Mouse (Mus musculus): ENCODE data around the gene Lyl1. TPM values are rescaled to one million over a fixed set of nuclear protein-coding genes. Genes with fewer than 3 reads are reported as not detected.
A peak's percentile ranks its signal among the peaks of the same experiment; 100 is the strongest.

Lyl1 gene
- polyA plus RNA-seq, 1 experiment from 2014 or later = 4.3 TPM

DNA sequence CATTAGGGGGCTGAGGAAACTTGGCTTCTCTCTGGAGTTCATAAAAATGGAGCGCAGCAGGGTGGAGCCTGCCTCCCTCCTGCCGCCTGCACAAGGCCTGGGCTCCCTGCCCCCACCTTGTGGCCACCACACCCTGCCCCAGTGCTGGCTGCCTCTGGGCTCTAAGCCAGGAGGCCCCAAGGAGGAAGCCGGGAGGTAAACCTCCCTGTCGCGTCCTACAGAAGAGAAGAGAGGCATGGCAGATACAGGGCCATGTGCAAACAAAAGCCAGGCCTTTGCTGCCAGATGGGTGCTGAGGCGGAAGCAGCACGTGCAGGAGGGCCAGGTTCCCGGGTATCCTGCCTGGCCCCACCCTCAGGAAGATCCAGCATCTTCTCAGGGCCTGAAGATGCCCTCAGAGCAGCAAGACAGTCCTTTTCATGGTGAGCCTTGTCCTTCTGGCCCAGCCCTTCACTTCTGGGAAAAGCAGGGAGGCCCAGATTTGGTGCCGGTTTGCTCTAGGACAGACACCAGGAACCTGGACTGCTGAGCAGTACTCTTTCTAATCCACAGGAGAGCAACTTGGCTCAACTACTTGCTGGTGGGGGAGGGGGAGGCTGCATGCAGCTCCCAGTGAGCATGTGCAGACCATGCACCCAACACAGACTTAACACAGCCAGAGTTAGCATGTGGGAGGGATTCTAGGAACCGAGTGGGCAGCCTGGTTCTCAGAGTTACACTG, 21.8 kb downstream of the Lyl1 start, which contains the start of gene G430095P16Rik:
TSS of gene G430095P16Rik (plus strand) at position 158 of the 721 bp plus-strand sequence.
- Histone ChIP-seq H3K4me1 (peaks cover 58% of the 10 kb centered on the region), H3K27ac (replicated peaks) (peak within 1 kb of the TSS; percentile 91), H3K4me3 (peak within 1 kb of the TSS; percentile 41), H3K9me3 (no peaks in the 10 kb centered on the region), H3K27me3 (replicated peaks; ENCODE audit: low read depth, poor library complexity, severe bottlenecking) (peaks cover 100% of the 10 kb centered on the region), H3K36me3 (replicated peaks) (no peaks in the 10 kb centered on the region)
- peak; percentile 77 for DNase-seq (ENCODE audit: low spot score)
- whole genome bisulfite sequencing = 16% methylated on average over 10 of the region's 10 CpGs

DNA sequence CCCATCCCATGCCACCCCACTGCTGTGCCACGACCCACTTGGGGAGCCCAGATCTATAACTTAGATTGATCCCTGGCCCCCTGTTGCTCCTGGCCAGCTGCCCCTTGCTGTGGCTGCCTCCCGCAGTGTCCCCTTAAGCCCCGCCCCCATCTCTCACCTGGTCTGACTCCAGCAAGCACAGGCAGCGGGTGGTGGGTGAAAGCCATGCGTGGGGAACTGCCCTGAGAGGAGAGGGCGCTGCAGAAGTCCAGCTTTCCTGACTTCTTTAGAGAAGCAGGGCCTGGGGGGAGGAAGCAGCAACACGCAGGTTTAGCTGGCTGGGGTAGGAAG, 22.3 kb downstream of the Lyl1 start:
- no peaks in the 10 kb centered on the region for H3K9me3 ChIP-seq
- DNase-seq (ENCODE audit: low spot score) = no peak
- peak overlapping the region; percentile 91 for H3K27ac ChIP-seq (replicated peaks)
- peak overlapping the region; percentile 41 for H3K4me3 ChIP-seq
- no peaks in the 10 kb centered on the region for H3K36me3 ChIP-seq (replicated peaks)
- peaks cover 100% of the 10 kb centered on the region for H3K27me3 ChIP-seq (replicated peaks; ENCODE audit: low read depth, poor library complexity, severe bottlenecking)
- 21% methylated on average over 7 of the region's 7 CpGs for WGBS
- H3K4me1 ChIP-seq = peaks cover 61% of the 10 kb centered on the region

DNA sequence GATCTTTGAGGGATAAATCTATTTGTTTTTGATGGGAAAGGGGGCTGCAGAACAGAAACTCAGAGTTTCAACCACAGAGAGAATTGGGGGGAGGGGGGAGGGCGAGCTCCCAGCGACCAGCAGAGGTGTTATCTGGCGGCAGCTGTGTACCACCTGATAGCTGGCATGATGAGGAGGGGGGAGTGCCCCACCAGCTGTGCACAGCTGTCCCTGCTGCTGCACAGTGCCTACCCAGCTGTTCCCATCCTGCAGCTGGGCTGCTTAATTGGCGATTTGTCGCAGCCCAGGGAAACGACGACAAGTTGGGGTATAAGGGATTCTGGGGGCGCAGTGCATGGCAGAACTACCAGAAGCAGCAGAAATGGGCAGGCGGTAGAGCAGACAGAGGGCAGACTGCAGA, 23.4 kb downstream of the Lyl1 start:
- no peaks in the 10 kb centered on the region for H3K9me3 ChIP-seq
- no peaks in the 10 kb centered on the region for H3K36me3 ChIP-seq (replicated peaks)
- peak overlapping the region; percentile 41; the same call in 1 of the 2 replicates for H3K4me3 ChIP-seq
- peak overlapping the region; percentile 91 for H3K27ac ChIP-seq (replicated peaks)
- H3K27me3 ChIP-seq (replicated peaks; ENCODE audit: low read depth, poor library complexity, severe bottlenecking) = peaks cover 100% of the 10 kb centered on the region
- DNase-seq (ENCODE audit: low spot score) = no peak
- peaks cover 60% of the 10 kb centered on the region for H3K4me1 ChIP-seq
- WGBS = 52% methylated on average over 9 of the region's 9 CpGs

DNA sequence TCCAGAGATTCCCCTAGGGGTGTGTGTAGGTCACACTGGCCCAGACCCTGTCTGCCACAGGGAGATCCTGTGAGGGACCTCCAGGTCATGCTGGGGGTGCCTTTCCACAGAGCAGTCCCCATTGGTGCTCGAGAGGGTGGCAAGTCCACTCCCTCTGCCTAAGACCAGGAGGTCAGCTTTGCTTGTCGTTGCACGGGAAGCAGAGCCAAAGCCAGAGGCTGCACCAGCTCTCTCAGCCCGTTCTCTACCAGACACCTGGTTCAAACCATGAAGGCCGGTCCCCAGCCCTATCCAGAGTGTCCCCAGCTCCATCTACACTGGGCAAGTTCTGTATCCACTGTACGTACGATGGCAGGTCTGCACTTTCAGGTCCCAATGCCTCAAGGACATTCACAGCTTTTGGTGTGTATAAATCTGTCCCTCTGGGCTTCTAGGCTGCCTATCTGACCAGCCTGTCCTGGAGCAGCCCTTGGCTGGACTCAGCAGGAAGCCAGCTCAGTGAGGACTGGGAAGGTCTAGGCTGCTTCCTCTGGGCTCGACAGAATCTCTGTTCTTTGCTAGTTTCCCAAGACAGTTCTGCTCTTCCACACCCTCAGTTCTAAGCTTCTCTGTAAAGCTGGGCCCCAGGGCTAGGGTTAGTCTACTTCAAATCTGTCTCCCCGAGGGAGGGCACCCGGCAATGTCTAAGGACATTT, 24.1 kb downstream of the Lyl1 start:
- Histone ChIP-seq H3K9me3 (no peaks in the 10 kb centered on the region), H3K4me1 (peaks cover 63% of the 10 kb centered on the region), H3K4me3 (peak overlapping the region; percentile 2; the same call in 1 of the 2 replicates), H3K36me3 (replicated peaks) (no peaks in the 10 kb centered on the region), H3K27me3 (replicated peaks; ENCODE audit: low read depth, poor library complexity, severe bottlenecking) (peaks cover 100% of the 10 kb centered on the region), H3K27ac (replicated peaks) (peak overlapping the region; percentile 91)
- no peak for DNase-seq (ENCODE audit: low spot score)
- WGBS = 56% methylated on average over 10 of the region's 10 CpGs

DNA sequence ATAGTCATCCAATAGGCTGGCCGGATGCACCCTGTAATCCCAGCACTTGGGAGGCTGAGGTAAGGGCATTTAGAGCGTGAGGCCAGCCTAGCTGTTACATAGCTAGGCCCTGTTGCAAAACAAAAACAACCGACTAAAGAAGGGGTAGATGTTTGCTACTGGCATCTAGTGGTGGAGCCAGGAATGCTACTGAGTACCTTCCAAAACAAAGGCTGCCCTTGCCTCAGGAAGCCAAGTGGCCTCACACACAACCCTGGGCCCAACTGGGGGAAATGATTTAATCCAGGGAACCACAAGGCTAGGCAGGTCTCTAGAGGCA, 24.6 kb downstream of the Lyl1 start:
- no peaks in the 10 kb centered on the region for H3K36me3 ChIP-seq (replicated peaks)
- WGBS = 14% methylated on average over 3 of the region's 3 CpGs
- H3K4me1 ChIP-seq = peaks cover 68% of the 10 kb centered on the region
- no peak for DNase-seq (ENCODE audit: low spot score)
- peak overlapping the region; percentile 25 for H3K27ac ChIP-seq (replicated peaks)
- H3K27me3 ChIP-seq (replicated peaks; ENCODE audit: low read depth, poor library complexity, severe bottlenecking) = peaks cover 100% of the 10 kb centered on the region
- no peaks in the 10 kb centered on the region for H3K9me3 ChIP-seq
- H3K4me3 ChIP-seq = no peak overlapping the region

DNA sequence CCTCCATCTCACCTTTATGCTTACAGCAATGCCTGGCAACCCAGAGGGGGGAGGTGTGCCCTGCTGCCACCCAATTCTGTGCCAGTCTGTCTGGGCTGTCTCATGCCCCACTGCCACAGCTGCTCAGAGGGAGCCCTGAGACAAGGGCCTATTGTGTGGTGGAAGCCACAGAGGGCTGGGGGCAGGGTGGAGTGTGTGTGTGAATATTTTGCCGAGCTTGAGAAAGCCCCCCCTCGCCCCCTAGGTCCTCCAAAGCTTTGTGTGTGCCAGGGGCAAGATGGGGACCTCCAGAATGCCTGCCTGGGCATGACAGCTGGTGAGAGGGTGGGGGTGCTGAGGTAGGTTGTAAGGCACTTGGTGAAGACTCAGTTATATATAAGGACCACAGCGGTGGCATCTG, 27.2 kb downstream of the Lyl1 start:
- Histone ChIP-seq H3K9me3 (no peaks in the 10 kb centered on the region), H3K4me3 (no peak overlapping the region), H3K27me3 (replicated peaks; ENCODE audit: low read depth, poor library complexity, severe bottlenecking) (peaks cover 100% of the 10 kb centered on the region), H3K27ac (replicated peaks) (no peak overlapping the region; the same call in 1 of the 2 replicates), H3K4me1 (peaks cover 70% of the 10 kb centered on the region), H3K36me3 (replicated peaks) (no peaks in the 10 kb centered on the region)
- 64% methylated on average over 3 of the region's 3 CpGs for whole genome bisulfite sequencing
- DNase-seq (ENCODE audit: low spot score) = no peak

DNA sequence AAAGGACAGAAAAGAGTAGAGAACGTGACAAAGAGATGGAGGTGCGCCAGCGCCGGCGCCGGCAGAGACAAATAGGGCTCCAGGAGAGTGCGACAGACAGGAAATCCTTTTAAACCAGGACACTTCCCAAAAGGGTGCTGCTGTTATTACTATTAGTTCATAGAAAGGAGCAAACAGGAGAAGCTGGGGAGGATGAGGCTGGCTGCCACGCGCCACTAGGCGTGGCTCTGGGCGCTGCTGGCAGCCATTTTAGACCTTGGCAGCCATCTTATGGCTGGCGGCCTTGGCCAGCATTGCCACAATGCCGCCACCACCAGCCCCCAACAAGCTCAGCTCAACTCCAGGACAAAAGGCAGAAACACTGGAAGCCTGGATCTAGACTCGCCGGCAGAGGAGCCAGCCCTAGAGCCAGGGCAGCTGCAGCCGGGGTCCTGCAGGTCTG, 28.7 kb downstream of the Lyl1 start:
- DNase-seq (ENCODE audit: low spot score) = no peak
- 92% methylated on average over 16 of the region's 16 CpGs for WGBS
- Histone ChIP-seq H3K9me3 (no peaks in the 10 kb centered on the region), H3K4me1 (peaks cover 62% of the 10 kb centered on the region), H3K36me3 (replicated peaks) (no peaks in the 10 kb centered on the region), H3K4me3 (no peak overlapping the region), H3K27ac (replicated peaks) (peak overlapping the region; percentile 79), H3K27me3 (replicated peaks; ENCODE audit: low read depth, poor library complexity, severe bottlenecking) (peaks cover 100% of the 10 kb centered on the region)

DNA sequence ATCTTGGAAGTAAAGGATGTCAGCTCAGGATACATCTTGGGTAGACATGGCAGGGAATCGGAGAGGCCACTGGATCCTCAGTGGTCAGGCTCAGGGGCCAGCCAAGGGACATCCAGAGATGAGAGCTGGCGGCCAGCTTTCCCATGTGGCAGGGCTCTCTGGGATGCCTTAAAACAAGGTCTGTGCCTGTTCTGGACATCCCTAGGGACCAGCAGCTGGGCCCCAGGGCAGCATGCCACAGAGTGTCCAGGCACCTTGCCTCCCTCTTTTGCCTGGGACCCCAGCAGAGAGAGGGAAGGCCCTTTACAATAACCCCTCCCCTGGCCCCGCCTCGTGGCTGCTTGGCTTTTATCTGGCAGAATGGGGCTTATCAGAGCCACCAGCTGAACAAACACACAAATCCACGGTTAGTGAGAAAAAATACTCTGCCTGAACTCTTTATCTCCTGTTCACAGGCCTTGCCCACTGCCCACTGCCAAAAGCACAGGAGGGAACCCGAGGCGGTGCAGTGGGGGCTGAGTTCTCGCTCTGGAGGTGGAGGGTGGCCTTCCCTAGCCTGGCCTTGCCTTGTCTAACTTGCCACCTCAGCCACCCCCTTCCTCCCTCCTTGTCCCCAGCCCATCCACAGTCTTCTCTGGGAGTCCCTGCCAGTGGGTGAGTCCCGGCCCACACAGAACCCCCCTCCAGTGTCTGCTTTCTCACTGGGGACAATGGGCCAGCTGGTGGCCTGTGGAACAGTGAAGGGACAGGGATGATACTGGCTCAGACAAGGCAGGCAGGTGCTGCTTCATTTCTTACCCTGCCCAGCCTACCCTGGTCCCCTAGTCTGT, 29.5 kb downstream of the Lyl1 start:
- peaks cover 100% of the 10 kb centered on the region for H3K27me3 ChIP-seq (replicated peaks; ENCODE audit: low read depth, poor library complexity, severe bottlenecking)
- no peak overlapping the region for H3K4me3 ChIP-seq
- peaks cover 62% of the 10 kb centered on the region for H3K4me1 ChIP-seq
- no peaks in the 10 kb centered on the region for H3K9me3 ChIP-seq
- DNase-seq (ENCODE audit: low spot score) = no peak
- H3K27ac ChIP-seq (replicated peaks) = peak overlapping the region; percentile 79
- H3K36me3 ChIP-seq (replicated peaks) = no peaks in the 10 kb centered on the region
- WGBS = 44% methylated on average over 9 of the region's 9 CpGs

DNA sequence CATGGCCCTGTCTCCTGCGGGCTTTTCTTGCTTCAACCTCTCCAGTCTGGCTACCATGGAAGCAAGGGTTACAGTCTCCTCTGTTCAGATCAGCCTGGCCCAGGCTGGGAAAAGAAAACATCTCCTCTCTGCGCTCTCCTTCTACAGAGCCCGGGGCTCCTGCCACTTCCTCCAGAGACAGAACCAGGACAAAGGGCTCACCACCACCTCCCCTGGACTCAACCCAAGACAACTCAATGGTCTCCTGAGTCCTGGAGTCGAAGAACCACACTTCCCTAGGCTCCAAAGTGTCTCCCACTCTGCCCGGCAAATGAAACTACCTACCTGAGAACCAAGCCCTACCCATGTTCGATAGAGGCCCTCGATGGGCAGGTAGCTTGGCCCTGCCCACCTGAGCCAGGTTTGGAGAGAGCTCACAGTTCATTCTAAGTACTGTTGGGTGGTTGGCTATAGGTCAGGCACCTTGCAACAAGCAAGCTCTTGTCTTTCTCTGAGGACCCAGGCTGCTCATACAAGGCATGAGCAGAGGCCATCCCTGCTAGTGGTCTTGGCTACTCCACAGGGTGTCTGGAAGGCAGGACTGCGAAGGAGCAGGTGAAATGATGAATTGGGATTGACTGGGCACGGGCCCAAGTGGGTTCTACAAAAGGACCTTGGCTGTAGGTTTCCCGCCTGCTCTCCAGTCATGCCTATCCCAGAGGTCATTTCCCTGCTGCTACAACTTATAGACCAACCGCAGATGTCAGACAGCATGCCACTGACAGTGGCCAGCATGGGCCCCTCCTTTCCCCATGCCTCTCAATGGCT, 30.3 kb downstream of the Lyl1 start:
- Histone ChIP-seq H3K9me3 (no peaks in the 10 kb centered on the region), H3K27me3 (replicated peaks; ENCODE audit: low read depth, poor library complexity, severe bottlenecking) (peaks cover 100% of the 10 kb centered on the region), H3K4me1 (peaks cover 64% of the 10 kb centered on the region), H3K4me3 (no peak overlapping the region), H3K36me3 (replicated peaks) (no peaks in the 10 kb centered on the region), H3K27ac (replicated peaks) (peak overlapping the region; percentile 79)
- 69% methylated on average over 11 of the region's 11 CpGs for WGBS
- no peak for DNase-seq (ENCODE audit: low spot score)

DNA sequence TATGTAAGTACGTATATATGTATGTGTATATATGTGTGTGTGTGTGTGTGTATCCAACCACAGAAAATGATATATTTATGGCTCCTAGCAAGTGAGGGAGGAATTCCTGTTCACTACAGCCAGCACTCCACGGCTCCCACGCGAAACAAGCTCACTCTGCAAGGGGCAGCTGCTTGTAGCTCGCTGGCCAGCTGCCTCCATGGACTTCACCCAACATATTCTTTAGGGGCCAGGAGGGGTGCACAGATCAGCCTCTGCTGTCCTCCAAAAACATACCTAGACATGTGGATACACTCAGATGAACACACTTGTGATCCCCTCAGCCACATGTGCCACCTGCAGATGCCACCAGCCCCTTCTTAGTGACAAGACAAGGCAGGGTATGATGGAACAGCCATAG, 31.3 kb downstream of the Lyl1 start:
- H3K27me3 ChIP-seq (replicated peaks; ENCODE audit: low read depth, poor library complexity, severe bottlenecking) = peaks cover 100% of the 10 kb centered on the region
- WGBS = 76% methylated on average over 5 of the region's 5 CpGs
- H3K4me1 ChIP-seq = peaks cover 67% of the 10 kb centered on the region
- no peak for DNase-seq (ENCODE audit: low spot score)
- peak overlapping the region; percentile 79 for H3K27ac ChIP-seq (replicated peaks)
- no peaks in the 10 kb centered on the region for H3K9me3 ChIP-seq
- 0 out of 2 replicates have a peak overlapping the region, but pooled peaks have one; percentile 26 for H3K4me3 ChIP-seq
- H3K36me3 ChIP-seq (replicated peaks) = no peaks in the 10 kb centered on the region

DNA sequence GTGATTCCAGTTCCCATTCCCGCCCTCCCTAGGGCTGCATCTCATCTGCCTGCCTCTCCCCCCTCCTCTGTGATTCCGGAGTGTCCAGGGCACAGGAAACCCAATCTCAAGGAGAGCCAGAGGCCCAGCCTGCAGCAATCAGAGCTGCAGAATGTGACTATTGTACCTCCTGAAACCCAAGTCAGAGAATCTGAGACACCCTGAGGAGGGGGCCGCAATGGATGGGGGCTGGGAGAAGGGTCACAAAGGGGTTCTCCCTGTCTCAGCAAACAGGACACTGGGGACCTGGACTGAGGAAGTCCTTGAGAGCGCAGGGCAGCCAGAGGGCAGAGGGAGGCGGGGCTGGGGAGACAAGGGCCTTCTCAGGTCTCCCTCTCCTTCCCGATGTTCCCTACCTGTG, 31.7 kb downstream of the Lyl1 start:
- WGBS = 22% methylated on average over 6 of the region's 6 CpGs
- peak overlapping the region; percentile 79 for H3K27ac ChIP-seq (replicated peaks)

DNA sequence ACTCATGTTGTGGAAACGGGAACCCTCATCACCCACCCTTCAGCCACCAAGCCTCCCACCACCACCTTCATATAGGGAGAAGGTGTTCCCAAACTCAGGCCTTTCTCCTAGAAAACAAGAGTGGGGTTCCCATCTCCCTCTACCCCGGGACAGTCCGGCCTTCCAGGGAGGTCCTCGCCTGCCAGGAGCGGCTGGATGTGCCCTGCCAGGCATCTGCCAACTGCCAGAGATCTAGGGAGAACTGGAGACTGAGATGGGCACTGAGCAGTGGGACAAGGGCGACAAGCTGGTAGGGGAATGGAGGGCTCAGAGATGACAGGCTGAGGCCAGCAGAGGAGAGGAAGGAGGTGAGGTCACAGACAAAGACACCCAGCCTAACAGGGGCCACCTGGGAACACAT, 32.7 kb downstream of the Lyl1 start:
- Histone ChIP-seq H3K36me3 (replicated peaks) (no peaks in the 10 kb centered on the region), H3K9me3 (no peaks in the 10 kb centered on the region), H3K27ac (replicated peaks) (peak overlapping the region; percentile 22; the same call in 1 of the 2 replicates), H3K27me3 (replicated peaks; ENCODE audit: low read depth, poor library complexity, severe bottlenecking) (peaks cover 100% of the 10 kb centered on the region), H3K4me3 (no peak overlapping the region), H3K4me1 (peaks cover 77% of the 10 kb centered on the region)
- no peak for DNase-seq (ENCODE audit: low spot score)
- 88% methylated on average over 6 of the region's 6 CpGs for WGBS

More for the DNA sequence above, 31.7 kb downstream of the Lyl1 start:
- H3K36me3 ChIP-seq (replicated peaks) = no peaks in the 10 kb centered on the region
- H3K27me3 ChIP-seq (replicated peaks; ENCODE audit: low read depth, poor library complexity, severe bottlenecking) = peaks cover 100% of the 10 kb centered on the region
- DNase-seq (ENCODE audit: low spot score) = peak; percentile 60
- peaks cover 72% of the 10 kb centered on the region for H3K4me1 ChIP-seq
- H3K4me3 ChIP-seq = peak overlapping the region; percentile 26; the same call in 1 of the 2 replicates
- no peaks in the 10 kb centered on the region for H3K9me3 ChIP-seq
